Mouse (Mus musculus): Measurements from ENCODE around the gene Acoxl. TPM values are rescaled to one million over a fixed set of nuclear protein-coding genes. Genes with fewer than 3 reads are reported as not detected.

Acoxl gene
- polyA plus RNA-seq, 1 experiment from 2014 or later, result 0.19 TPM

- no peak overlapping the region for H3K9ac ChIP-seq
- no peaks in the 10 kb centered on the region for H3K9me3 ChIP-seq
- H3K27ac ChIP-seq, result no peak overlapping the region
- H3K4me1 ChIP-seq, result peaks cover 20% of the 10 kb centered on the region
- no peak overlapping the region for H3K4me2 ChIP-seq
- ATAC-seq (ENCODE audit: insufficient read depth, low FRiP score, low read depth), result 0 out of 2 replicates have a peak, but pooled peaks have one; percentile 55
- no peak overlapping the region for H3K4me3 ChIP-seq (replicated peaks)
- no peaks in the 10 kb centered on the region for H3K36me3 ChIP-seq
- 0 out of 2 replicates have a peak, but pooled peaks cover 3% of the 10 kb centered on the region for H3K27me3 ChIP-seq (replicated peaks)
- 65% methylated on average over 10 of the region's 10 CpGs for WGBS
Measured at GRCm38 (mm10) chr2:127904918-127905317, 66.2 kb downstream of the Acoxl start.

- peaks cover 20% of the 10 kb centered on the region for H3K4me1 ChIP-seq
- H3K4me3 ChIP-seq (replicated peaks), result no peak overlapping the region
- WGBS, result 32% methylated on average over 6 of the region's 6 CpGs
- 0 out of 2 replicates have a peak overlapping the region, but pooled peaks have one; percentile 18 for H3K27ac ChIP-seq
- H3K27me3 ChIP-seq (replicated peaks), result 0 out of 2 replicates have a peak, but pooled peaks cover 3% of the 10 kb centered on the region
- H3K36me3 ChIP-seq, result no peaks in the 10 kb centered on the region
- ATAC-seq (ENCODE audit: insufficient read depth, low FRiP score, low read depth), result no peak; the same call in 1 of the 2 replicates
- H3K9me3 ChIP-seq, result no peaks in the 10 kb centered on the region
- H3K9ac ChIP-seq, result no peak overlapping the region
- H3K4me2 ChIP-seq, result no peak overlapping the region
Measured at GRCm38 (mm10) chr2:127906973-127907678, 68.5 kb downstream of the Acoxl start.

GRCm38 (mm10) chr2:127907679-127908042, 69.0 kb downstream of the Acoxl start:
- no peaks in the 10 kb centered on the region for H3K9me3 ChIP-seq
- no peak overlapping the region for H3K4me2 ChIP-seq
- no peak for ATAC-seq (ENCODE audit: insufficient read depth, low FRiP score, low read depth)
- H3K4me1 ChIP-seq, result peaks cover 20% of the 10 kb centered on the region
- WGBS, result 35% methylated on average over 1 of the region's 1 CpGs
- no peaks in the 10 kb centered on the region for H3K36me3 ChIP-seq
- H3K9ac ChIP-seq, result no peak overlapping the region
- no peak overlapping the region for H3K4me3 ChIP-seq (replicated peaks)
- H3K27ac ChIP-seq, result 0 out of 2 replicates have a peak overlapping the region, but pooled peaks have one; percentile 18
- 0 out of 2 replicates have a peak, but pooled peaks cover 3% of the 10 kb centered on the region for H3K27me3 ChIP-seq (replicated peaks)

GRCm38 (mm10) chr2:127908881-127909280, 70.2 kb downstream of the Acoxl start:
- no peak overlapping the region for H3K27ac ChIP-seq
- no peak for ATAC-seq (ENCODE audit: insufficient read depth, low FRiP score, low read depth)
- 29% methylated on average over 7 of the region's 7 CpGs for WGBS
- H3K9ac ChIP-seq, result no peak overlapping the region
- no peak overlapping the region for H3K4me2 ChIP-seq
- no peak overlapping the region for H3K4me3 ChIP-seq (replicated peaks)
- peaks cover 20% of the 10 kb centered on the region for H3K4me1 ChIP-seq
- H3K27me3 ChIP-seq (replicated peaks), result 0 out of 2 replicates have a peak, but pooled peaks cover 3% of the 10 kb centered on the region
- H3K36me3 ChIP-seq, result no peaks in the 10 kb centered on the region
- no peaks in the 10 kb centered on the region for H3K9me3 ChIP-seq

- 87% methylated on average over 4 of the region's 4 CpGs for WGBS
- no peak for ATAC-seq (ENCODE audit: insufficient read depth, low FRiP score, low read depth)
- H3K36me3 ChIP-seq, result no peaks in the 10 kb centered on the region
Measured at GRCm38 (mm10) chr2:127909790-127910189, 71.1 kb downstream of the Acoxl start.

GRCm38 (mm10) chr2:127911579-127911978, 72.9 kb downstream of the Acoxl start:
- Histone ChIP-seq H3K9ac (no peak overlapping the region), H3K9me3 (no peaks in the 10 kb centered on the region)
- 91% methylated on average over 3 of the region's 3 CpGs for WGBS

More at GRCm38 (mm10) chr2:127909790-127910189, 71.1 kb downstream of the Acoxl start:
- Histone ChIP-seq H3K27ac (no peak overlapping the region), H3K9me3 (no peaks in the 10 kb centered on the region), H3K27me3 (replicated peaks) (no peaks in the 10 kb centered on the region), H3K4me1 (peaks cover 20% of the 10 kb centered on the region), H3K4me2 (no peak overlapping the region), H3K4me3 (replicated peaks) (no peak overlapping the region), H3K9ac (no peak overlapping the region)

GRCm38 (mm10) chr2:127914047-127914446, 75.4 kb downstream of the Acoxl start:
- Histone ChIP-seq H3K4me3 (replicated peaks) (no peak overlapping the region), H3K4me2 (no peak overlapping the region), H3K4me1 (no peaks in the 10 kb centered on the region), H3K36me3 (no peaks in the 10 kb centered on the region), H3K27me3 (replicated peaks) (no peaks in the 10 kb centered on the region), H3K27ac (no peak overlapping the region), H3K9me3 (no peaks in the 10 kb centered on the region), H3K9ac (no peak overlapping the region)
- ATAC-seq (ENCODE audit: insufficient read depth, low FRiP score, low read depth), result no peak
- 69% methylated on average over 5 of the region's 5 CpGs for WGBS

More at GRCm38 (mm10) chr2:127911579-127911978, 72.9 kb downstream of the Acoxl start:
- Histone ChIP-seq H3K27me3 (replicated peaks) (no peaks in the 10 kb centered on the region), H3K4me2 (no peak overlapping the region), H3K36me3 (no peaks in the 10 kb centered on the region), H3K4me3 (replicated peaks) (no peak overlapping the region), H3K4me1 (peaks cover 17% of the 10 kb centered on the region), H3K27ac (no peak overlapping the region)
- no peak for ATAC-seq (ENCODE audit: insufficient read depth, low FRiP score, low read depth)

- H3K9me3 ChIP-seq, result no peaks in the 10 kb centered on the region
- H3K27ac ChIP-seq, result no peak overlapping the region
- no peak overlapping the region for H3K9ac ChIP-seq
- 0 out of 2 replicates have a peak, but pooled peaks cover 1% of the 10 kb centered on the region for H3K4me1 ChIP-seq
- no peak overlapping the region for H3K4me2 ChIP-seq
- no peak for ATAC-seq (ENCODE audit: insufficient read depth, low FRiP score, low read depth)
- H3K36me3 ChIP-seq, result no peaks in the 10 kb centered on the region
- WGBS, result 60% methylated on average over 7 of the region's 7 CpGs
- H3K4me3 ChIP-seq (replicated peaks), result no peak overlapping the region
- H3K27me3 ChIP-seq (replicated peaks), result no peaks in the 10 kb centered on the region
Measured at GRCm38 (mm10) chr2:127916804-127917410, 78.2 kb downstream of the Acoxl start.

- ATAC-seq (ENCODE audit: insufficient read depth, low FRiP score, low read depth), result no peak
- WGBS, result 83% methylated on average over 1 of the region's 1 CpGs
Measured at GRCm38 (mm10) chr2:127919740-127920139, 81.1 kb downstream of the Acoxl start.

GRCm38 (mm10) chr2:127922036-127922901, 83.6 kb downstream of the Acoxl start:
- no peak overlapping the region for H3K4me3 ChIP-seq (replicated peaks)
- no peaks in the 10 kb centered on the region for H3K36me3 ChIP-seq
- no peaks in the 10 kb centered on the region for H3K9me3 ChIP-seq
- H3K9ac ChIP-seq, result no peak overlapping the region
- ATAC-seq (ENCODE audit: insufficient read depth, low FRiP score, low read depth), result no peak
- peaks cover 12% of the 10 kb centered on the region; the same call in 1 of the 2 replicates for H3K4me1 ChIP-seq
- H3K4me2 ChIP-seq, result no peak overlapping the region; the same call in 1 of the 2 replicates
- H3K27me3 ChIP-seq (replicated peaks), result no peaks in the 10 kb centered on the region
- WGBS, result 19% methylated on average over 22 of the region's 22 CpGs
- H3K27ac ChIP-seq, result no peak overlapping the region

More at GRCm38 (mm10) chr2:127919740-127920139, 81.1 kb downstream of the Acoxl start:
- H3K4me3 ChIP-seq (replicated peaks), result no peak overlapping the region
- H3K4me2 ChIP-seq, result no peak overlapping the region
- H3K9me3 ChIP-seq, result no peaks in the 10 kb centered on the region
- no peaks in the 10 kb centered on the region for H3K27me3 ChIP-seq (replicated peaks)
- H3K36me3 ChIP-seq, result no peaks in the 10 kb centered on the region
- peaks cover 10% of the 10 kb centered on the region; the same call in 1 of the 2 replicates for H3K4me1 ChIP-seq
- H3K9ac ChIP-seq, result no peak overlapping the region
- no peak overlapping the region for H3K27ac ChIP-seq

- no peak for ATAC-seq (ENCODE audit: insufficient read depth, low FRiP score, low read depth)
- Histone ChIP-seq H3K27ac (no peak overlapping the region), H3K9ac (no peak overlapping the region), H3K36me3 (no peaks in the 10 kb centered on the region), H3K27me3 (replicated peaks) (no peaks in the 10 kb centered on the region), H3K4me2 (no peak overlapping the region), H3K9me3 (no peaks in the 10 kb centered on the region), H3K4me3 (replicated peaks) (no peak overlapping the region), H3K4me1 (peaks cover 19% of the 10 kb centered on the region; the same call in 1 of the 2 replicates)
- WGBS, result 67% methylated on average over 5 of the region's 5 CpGs
Measured at GRCm38 (mm10) chr2:127923077-127923680, 84.5 kb downstream of the Acoxl start.

Data from stomach, embryonic 15.5 days (tissue).